Mouse (Mus musculus) left cerebral cortex, adult 11 months (tissue): ENCODE measurements around the gene Evx2.

Experiments
- DNase-seq: peaks from one replicate; pipeline ENCODE4 v3.0.0; 2022; ENCODE audit warnings: low spot score

Evx2 gene

DNA sequence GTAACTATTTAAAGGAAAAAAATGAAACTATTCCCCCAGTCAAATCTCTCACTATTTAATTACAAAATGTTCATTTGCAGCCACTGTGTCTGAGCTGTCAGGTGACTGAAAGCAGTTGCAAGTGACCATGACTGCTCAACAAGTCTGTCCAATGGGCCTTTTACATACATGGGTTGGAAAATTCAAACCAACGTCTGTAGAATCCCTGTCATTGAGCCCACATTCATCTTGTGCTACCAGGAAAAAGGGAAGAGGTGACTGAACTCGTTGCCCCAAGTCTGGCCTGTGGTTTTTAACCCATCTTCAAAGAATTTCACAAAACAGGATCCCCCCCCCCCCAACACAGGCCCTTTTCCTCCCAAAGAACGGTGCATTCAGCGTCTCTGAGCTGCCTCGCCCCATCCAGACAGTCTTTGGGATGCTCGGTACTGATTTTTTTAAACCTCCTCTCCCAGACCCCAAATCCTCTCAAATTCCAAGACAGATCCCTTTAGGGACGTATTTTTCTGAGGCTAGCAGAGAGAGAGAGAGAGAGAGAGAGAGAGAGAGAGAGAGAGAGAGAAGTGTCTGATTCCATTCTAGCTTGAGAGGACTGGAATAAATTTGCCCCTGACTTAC is 36.6 kb upstream of the Evx2 start:
- no peak for DNase-seq

DNA sequence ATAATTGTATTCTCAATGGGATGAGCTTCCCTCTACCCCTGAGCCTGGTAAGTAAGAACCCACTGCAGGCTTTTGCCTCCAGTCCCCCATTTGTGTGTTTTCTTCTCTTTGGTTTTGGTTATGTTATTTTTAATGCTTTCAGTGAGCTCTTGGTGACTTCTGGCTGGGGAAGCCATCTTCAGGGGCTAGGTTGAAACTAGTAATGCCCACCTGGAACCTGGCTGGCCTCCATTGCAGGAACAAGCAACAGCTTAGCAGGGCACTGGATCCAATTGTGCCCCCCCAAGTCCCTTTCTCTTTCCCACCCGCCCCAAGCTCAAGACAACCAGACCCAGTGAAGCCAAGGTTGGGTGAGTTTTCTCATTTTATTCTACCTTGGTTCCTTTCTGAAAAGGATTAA is 36.0 kb upstream of the Evx2 start:
- no peak for DNase-seq

DNA sequence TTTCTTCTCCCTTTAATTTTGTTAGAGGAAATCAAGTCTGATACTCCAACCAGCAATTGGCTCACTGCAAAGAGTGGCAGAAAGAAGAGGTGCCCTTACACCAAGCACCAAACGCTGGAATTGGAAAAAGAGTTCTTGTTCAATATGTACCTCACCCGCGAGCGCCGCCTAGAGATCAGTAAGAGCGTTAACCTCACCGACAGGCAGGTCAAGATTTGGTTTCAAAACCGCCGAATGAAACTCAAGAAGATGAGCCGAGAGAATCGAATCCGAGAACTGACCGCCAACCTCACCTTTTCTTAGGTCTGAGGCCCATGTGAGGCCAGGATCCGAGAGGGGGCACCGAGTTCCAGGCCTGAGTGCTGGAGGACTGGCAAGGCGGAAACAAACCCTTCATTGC is 34.7 kb upstream of the Evx2 start:
- DNase-seq: no peak

DNA sequence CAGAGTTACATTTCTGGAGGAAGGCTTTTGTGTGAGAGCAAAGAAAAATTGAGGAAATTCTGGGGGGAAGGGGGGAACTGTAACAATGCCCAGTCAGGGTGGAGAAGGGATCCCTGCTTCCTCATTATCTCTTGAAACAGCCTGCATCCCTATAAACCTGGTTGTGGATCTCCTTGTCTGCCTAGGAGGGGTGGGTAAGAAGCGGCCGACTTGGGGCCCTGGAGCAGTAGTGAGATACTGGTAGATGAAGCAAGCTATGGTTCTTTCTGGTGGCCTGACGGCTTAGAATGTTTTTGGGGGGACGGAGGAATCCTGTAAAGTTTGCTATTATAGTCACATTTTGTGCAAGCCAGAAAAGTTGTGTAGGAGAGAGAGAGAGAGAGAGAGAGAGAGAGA is 34.1 kb upstream of the Evx2 start:
- DNase-seq: no peak

DNA sequence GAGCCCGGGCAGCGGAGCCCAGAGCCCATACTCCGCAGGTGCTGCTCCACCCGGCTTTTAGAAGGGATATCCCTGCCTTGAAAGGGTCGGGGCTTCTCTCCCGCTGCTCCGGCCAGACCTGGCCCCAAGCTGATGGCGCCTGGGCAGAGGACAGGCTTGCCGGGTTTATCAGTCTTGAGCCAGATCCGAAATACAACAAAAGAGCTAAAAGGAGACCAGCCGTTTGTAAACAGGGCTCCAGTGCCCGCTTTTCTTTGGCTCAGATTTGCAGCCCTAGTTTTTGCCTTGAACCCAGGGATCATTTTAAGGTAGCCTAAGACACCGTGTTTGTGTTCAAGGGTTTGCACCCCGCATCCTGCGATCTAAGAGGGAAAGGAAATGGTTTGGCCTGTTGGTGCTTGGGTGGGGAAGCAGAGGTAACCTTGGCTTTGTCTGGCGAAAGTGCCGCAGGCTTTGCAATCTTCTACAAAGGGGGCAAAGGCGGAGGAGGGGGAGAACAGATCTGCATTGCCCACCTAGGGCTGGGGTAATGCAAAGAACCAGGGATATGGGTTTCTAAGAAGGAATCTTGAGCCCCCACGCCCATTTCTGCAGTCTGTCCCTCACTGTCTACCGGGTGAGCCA is 33.6 kb upstream of the Evx2 start:
- DNase-seq: no peak

DNA sequence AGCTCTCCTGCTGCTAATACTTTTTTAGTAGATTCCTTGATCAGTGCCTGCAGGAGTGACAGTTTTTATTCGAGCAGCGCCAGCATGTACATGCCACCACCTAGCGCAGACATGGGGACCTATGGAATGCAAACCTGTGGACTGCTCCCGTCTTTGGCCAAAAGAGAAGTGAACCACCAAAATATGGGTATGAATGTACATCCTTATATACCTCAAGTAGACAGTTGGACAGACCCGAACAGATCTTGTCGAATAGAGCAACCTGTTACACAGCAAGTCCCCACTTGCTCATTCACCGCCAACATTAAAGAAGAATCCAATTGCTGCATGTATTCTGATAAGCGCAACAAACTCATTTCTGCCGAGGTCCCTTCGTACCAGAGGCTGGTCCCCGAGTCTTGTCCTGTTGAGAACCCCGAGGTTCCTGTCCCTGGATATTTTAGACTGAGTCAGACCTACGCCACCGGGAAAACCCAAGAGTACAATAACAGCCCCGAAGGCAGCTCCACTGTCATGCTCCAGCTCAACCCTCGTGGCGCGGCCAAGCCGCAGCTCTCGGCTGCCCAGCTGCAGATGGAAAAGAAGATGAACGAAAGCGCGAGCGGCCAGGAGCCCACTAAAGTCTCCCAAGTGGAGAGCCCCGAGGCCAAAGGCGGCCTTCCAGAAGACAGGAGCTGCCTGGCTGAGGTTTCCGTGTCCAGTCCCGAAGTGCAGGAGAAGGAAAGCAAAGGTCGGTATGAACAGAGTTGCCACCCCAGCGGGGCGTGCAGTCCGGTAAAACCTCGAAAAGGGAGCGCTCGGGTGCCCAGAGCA is 32.8 kb upstream of the Evx2 start:
- DNase-seq: no peak

DNA sequence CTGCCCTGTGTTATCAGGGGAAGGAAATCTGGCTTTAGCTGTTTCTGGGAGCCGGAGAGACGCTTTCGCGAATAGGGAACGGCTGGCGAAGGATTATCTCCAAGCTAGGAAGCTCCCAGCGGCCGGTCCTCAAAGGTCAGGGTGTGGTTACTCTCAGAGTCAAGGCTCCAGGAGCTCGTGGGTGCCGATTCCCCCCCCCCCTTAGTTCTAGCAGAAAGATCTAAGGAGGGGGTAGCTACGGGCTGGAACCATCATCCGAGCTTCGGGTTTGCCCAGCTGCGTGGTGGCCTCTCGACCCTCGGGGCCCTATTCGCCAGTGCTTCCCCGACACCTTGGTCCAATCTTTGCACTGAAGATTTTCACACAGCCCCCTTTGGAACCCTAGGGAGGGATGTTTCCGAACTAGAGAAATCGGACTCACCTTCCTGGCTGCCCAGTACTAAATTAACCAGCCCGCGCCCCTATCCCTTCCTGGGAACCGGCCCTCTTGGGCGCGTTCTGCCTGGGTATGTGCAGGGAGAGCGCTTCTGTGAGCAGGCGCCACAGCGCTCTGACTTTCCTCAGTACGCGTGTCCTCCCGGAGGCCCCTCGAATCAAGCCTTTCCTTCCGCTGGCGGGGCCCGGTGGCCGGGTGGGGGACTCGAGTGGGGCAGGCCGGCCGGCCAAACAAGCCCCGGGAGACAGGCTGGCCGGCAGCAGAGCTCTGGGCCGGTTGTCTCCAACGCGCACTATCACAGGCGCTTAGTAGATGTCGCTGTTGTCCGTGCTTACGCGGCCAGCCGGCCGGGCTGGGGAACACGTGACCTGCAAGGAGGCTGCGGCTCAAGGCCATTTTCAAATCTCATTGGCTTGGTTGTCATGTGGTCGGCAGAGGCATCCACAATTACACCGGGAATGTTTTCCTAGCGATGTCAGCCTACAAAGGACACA is 31.9 kb upstream of the Evx2 start, which contains the start of gene Hoxd10:
Gene Hoxd10, plus strand, starts transcription at position 903 of the 930 bp plus-strand sequence.
- no peak for DNase-seq

DNA sequence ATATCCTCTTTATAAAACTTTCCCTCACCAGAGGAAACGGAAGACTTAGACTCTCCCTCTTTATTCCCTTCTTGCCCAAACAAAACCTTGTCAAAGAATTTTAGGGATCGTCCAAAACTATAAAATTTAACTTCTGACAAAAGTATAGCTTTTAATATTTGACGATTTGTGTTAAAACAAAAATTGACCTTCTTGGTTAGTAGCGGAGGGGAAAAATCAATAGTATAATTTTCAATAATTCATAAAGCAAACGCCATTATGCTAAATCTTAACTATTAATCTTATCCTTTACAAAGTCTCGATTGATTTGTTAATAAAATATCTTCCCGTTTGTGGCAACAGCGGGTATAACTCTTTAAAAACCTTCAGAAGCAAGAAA is 31.0 kb upstream of the Evx2 start:
- no peak for DNase-seq

DNA sequence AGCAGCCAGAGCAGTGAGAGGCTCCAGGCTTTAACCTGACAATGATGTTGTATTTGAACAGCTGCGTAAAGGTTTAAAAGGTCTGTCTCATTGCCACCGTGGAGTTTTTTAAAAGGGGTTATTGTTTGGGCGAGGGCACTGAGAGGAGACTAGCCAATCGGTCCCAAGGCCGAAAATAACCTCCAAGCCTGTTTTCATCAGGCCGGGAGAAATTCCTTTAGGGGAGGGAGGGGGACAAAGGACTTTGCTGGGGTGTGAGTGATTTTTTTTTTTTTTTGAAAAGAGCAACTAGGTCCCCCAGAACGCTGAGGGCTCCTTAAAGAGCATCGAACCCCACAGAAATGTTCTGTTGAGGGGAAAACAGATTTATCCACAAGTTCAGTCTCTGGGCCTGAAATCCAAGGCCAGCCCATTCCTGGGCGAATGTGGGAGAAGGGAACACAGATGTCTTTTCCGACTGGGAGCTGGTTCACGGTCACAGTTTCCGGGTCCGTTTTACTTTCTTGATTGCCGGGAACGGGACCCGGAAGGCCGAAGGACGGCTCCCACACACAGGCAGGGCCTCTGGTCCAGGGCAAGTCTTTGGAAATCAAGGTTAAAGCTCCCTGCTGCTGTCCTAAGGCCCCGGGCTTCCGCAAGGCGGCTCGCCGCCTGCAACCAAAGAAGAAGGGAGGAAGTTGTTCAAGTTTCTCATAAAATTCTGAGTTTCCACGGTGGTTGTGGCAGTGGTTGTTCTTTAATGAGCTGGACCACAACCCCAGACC is 30.4 kb upstream of the Evx2 start:
- no peak for DNase-seq

DNA sequence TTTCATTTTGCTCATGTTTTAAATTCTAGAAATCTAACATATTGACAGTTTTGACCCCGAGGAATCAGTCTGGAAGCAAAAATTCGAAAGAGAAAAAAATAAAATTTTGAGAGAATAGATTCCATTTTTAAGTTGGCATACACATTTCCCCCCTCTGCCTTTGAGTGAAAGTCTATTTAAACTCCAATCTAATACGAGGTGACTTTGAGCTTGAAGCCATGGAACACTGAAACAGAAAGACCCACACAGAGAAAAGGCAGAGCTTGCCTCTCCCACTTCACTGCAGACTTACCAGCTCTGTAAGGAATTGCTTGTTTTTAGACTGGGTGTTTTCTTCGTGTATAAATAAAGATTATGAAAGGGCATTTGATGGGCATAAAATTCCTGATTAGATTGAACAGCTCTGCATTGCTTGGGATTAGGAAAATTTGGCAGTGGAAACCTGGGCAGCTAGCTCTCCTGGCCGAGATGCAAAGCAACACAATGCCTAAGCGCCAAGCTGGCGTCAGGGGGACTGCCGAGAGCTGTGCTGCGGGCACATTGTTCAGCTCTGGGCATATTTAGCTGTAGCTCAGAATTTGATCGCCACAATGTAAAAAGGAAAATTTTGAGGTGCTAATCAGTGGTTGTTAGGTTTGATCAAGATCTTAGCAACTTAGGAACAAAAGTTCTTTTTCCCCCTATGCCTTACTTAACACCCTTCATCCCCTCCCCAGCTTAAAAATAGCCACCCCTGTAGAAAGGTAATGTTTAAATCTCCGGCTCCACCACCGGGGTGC is 29.6 kb upstream of the Evx2 start:
- DNase-seq: no peak

DNA sequence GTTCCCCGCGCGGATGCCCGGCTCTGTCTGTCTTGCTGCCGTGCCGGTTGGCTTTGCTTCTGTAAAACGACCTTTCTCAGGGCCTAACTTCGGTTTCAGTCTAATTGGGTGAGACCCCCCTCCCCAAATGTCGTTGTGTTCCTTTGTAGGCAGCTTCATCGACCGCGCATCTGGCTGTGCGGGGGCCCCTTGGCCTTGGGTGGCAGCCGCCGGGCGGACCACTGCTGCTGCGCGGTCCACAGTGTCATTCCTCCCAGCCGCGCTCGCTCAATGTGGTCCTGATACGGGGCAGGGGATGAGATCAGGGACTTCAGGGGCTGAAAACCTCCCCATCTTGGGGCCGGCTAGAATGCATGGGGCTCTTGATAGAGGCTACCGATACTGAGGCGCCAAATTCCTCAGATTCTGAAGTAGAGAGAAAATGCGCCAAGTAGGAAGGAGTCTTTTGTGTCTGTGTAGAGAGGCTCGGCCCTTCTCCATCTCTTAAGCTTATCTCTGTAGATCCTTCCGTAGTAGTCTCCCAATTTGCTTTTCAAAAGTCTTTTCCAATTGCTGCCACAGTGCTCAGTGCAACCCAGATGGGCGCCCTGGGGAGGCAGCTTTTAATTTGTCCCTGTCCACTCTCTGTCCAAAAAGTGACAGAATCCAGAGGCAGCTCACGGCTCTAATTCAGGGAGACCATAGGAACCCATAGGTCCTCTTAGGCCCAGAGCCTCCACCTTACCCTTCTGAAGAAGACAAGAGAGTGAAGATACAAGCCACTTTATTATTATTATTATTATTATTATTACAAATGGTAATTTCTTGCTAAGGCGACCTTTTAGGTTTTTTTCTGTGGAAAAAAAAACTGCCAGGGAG is 28.6 kb upstream of the Evx2 start:
- DNase-seq: no peak

DNA sequence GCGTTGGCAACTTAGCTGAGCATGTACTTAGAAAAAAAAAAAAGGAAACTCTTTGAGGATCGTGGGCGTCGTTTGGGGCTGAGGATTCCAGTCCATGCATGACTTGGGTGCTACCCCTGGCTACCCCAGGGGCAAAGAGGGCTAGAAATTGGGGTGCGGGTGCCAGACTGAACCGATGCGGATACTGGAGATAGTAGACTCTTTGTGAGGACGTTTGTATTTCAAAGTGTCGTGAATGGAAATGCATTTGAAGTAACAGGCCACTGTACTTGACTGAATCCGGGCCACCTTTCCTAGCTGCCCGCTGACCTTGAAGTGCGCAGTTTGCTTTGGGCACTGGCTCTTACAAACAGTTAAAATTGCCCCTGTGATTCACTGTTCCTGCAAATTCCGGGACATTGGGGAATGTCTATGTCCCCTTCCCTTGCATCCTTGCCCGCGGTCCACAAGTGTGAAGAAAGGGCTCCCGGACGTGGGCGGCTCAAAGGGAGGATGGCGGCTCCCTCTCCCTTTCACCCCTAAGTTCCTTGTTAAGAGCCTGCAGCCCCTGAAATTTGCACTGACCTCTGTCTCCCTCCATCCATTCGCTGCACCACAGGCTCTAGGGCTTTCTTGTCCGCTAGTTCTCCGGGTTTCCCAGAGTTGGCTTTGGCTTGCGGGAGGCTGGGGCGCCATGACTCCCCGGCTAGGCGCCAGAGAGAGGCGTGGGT is 27.8 kb upstream of the Evx2 start:
- DNase-seq: no peak

DNA sequence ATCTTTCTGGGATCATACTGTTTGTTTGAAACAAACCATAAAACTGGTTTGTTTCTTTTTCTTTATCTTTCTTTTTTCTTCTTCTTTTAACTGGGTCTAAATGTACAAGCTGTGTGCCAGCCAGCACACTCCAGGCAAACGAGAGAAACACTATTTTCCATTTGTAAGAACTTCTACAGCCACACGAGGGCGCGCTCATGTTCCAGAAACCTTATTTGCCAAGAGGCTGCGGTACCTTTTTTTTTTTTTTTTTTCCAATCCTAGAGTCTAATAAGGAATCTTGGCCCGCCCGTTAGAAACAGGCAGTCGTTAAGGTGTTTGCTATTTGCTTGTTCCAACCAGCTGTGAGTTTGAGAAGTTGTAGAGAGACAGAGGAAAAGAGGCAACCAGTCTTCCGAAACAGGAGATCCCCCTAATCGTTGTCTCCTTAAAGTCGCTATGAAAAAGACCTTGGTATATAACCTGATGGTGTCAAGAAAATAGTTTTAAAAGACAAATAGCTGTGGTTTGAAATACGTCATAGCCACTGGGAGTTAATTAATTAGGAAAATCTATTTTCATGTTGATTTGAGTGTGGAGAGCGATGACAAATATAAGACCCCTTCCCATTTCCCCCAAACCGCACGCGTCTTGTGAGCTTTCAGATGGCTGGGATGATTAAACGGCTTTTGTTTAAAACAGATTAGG is 27.1 kb upstream of the Evx2 start:
- no peak for DNase-seq

DNA sequence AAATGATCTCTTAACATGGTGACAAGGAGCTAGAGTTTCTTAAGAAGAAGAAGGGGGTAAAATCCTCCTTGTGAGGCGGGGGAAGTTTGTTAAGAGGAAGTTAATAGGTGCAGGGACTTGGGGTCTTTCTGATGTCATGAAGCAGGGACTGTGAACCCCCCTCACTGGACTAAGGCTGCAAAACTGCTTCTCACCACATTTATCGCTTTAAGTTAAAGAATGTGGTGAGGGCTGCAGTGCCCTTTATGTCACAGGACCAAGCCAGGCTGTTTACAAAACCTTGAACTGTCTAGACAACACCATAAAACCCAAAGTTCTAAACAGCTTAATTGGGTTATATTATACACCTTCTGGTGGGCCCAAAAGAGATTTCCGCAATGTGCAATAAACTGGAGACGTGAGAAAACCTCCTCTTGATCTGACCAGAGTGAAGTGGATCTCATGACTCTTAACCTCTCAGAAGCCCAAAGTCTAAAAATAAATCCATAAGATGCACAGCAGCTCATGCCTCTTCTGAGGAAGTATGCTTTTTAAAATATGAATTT is 25.8 kb upstream of the Evx2 start:
- DNase-seq: no peak

DNA sequence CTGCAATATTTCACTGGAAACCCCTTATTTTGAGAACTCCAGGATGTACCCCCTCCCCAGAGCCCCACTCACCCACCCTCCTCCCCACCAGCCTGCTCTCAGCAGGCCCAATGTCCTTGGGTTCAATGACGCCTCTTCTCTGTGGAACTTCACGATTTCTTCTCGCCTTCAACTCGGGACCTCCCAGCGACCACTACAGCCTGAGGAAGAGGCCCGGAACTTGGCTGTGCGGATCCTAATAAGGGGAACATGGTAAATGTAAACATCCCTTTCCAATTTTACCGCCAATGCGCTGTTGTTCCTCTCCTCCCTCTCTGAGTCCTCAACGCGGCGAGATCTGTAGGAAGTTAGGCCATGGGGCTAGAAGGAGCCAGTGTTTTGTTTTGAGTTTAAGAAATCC is 24.7 kb upstream of the Evx2 start:
- DNase-seq: no peak

DNA sequence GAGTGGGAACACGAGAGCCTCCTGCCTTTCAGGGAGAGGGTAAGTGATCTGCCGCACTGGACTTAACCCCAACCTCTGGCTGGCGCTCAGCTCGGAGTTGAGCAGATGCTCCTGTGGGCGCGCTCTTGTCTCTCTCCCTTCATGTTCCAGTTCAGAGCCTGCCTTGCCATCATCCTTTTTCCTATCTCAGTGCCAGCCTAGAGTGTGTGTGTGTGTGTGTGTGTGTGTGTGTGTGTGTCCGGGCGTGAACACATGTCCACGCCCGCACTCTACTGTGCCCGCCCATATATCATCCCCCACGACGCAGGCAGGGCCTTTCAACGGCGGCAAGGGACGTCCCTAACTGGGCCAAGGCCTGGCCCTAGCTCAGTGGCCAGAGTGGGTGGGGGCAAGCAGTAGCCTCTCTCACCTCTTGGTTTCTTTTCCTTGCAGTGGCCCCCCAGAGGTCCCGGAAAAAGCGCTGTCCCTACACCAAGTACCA is 24.2 kb upstream of the Evx2 start:
- no peak for DNase-seq

DNA sequence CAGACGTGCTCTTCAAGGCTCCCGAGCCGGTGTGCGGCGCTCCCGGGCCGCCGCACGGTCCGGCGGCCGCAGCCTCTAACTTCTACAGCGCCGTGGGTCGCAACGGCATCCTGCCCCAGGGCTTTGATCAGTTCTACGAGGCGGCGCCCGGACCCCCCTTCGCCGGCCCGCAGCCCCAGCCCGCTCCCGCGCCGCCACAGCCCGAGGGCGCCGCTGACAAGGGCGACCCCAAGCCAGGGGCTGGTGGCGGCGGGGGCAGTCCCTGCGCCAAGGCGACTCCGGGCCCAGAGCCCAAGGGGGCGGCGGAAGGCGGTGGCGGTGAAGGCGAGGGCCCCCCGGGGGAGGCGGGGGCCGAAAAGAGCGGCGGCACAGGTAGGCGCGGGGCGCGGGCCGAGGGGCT is 23.4 kb upstream of the Evx2 start:
- no peak for DNase-seq
